Mouse (Mus musculus) limb, embryonic 15.5 days (tissue): ENCODE measurements at regions not wholly inside any gene's neighbourhood (a gene's known extent, or its start where the extent isn't known, plus 50 kb on each side); places are given as distances from the start of the nearest gene placed in this dataset.

Experiments used
- ATAC-seq: fragments of 200-750 bp; cut with Nextera tagmentation; 2 replicates; pipeline ENCODE4 v1.8.0; 2017; ENCODE audit warnings: low read depth, moderate TSS enrichment; ENCODE audit not compliant: insufficient number of reproducible peaks, low FRiP score, low TSS enrichment
- H3K27ac ChIP-seq: fragments of 300-500 bp; sonication (generic); 2 replicates; pipeline ENCODE4 v1.5.1; 2015; ENCODE audit warnings: moderate library complexity, mild to moderate bottlenecking, inconsistent platforms
- H3K27me3 ChIP-seq: fragments of 300-500 bp; sonication (generic); 2 replicates; pipeline ENCODE4 v1.6.1; 2015; ENCODE audit warnings: inconsistent platforms
- H3K36me3 ChIP-seq: fragments of 300-500 bp; sonication (generic); 2 replicates; pipeline ENCODE4 v1.6.1; 2015; ENCODE audit warnings: inconsistent platforms
- H3K4me1 ChIP-seq: fragments of 300-500 bp; sonication (generic); 2 replicates; pipeline ENCODE4 v1.6.1; 2015; ENCODE audit warnings: inconsistent platforms
- H3K4me2 ChIP-seq: fragments of 300-500 bp; sonication (generic); 2 replicates; pipeline ENCODE4 v1.6.1; 2015; ENCODE audit warnings: mild to moderate bottlenecking, inconsistent platforms
- H3K4me3 ChIP-seq: fragments of 300-500 bp; sonication (generic); 2 replicates; pipeline ENCODE4 v1.5.1; 2015; ENCODE audit warnings: mild to moderate bottlenecking, inconsistent platforms
- H3K9ac ChIP-seq: fragments of 300-500 bp; sonication (generic); 2 replicates; pipeline ENCODE4 v1.6.1; 2015; ENCODE audit warnings: inconsistent platforms
- H3K9me3 ChIP-seq: fragments of 300-500 bp; sonication (generic); 2 replicates; pipeline ENCODE4 v1.6.1; 2016; ENCODE audit warnings: inconsistent platforms
- whole genome bisulfite sequencing: fragments of 180-500 bp; shearing (Covaris S2); methylation state at CpG from one replicate; pipeline ENCODE4 v1.1.7; 2015; 5-methylcytosine and 5-hydroxymethylcytosine counted together

- no peak overlapping the region for H3K4me3 ChIP-seq
- no peak overlapping the region for H3K9ac ChIP-seq
- no peaks in the 10 kb centered on the region for H3K9me3 ChIP-seq
- WGBS, result 76% methylated on average over 3 of the region's 3 CpGs
- no peak overlapping the region for H3K4me2 ChIP-seq
- H3K36me3 ChIP-seq, result no peaks in the 10 kb centered on the region
- no peak for ATAC-seq
- peaks cover 9% of the 10 kb centered on the region; the same call in 1 of the 2 replicates for H3K4me1 ChIP-seq
- no peak overlapping the region for H3K27ac ChIP-seq
- H3K27me3 ChIP-seq, result no peaks in the 10 kb centered on the region
Observed at GRCm38 (mm10) chr6:117436851-117437250, 268.5 kb downstream of the Cxcl12 start.

GRCm38 (mm10) chr6:117437411-117438101 is 269.2 kb downstream of the Cxcl12 start:
- no peak for ATAC-seq
- 71% methylated on average over 10 of the region's 10 CpGs for WGBS

GRCm38 (mm10) chr6:117448652-117449051 is 280.3 kb downstream of the Cxcl12 start:
- 52% methylated on average over 3 of the region's 3 CpGs for WGBS
- no peak for ATAC-seq
- no peak overlapping the region for H3K9ac ChIP-seq

More at GRCm38 (mm10) chr6:117437411-117438101, 269.2 kb downstream of the Cxcl12 start:
- Histone ChIP-seq H3K9ac (no peak overlapping the region), H3K4me2 (no peak overlapping the region), H3K27me3 (no peaks in the 10 kb centered on the region), H3K27ac (no peak overlapping the region), H3K36me3 (no peaks in the 10 kb centered on the region), H3K4me3 (no peak overlapping the region), H3K9me3 (no peaks in the 10 kb centered on the region), H3K4me1 (peaks cover 8% of the 10 kb centered on the region; the same call in 1 of the 2 replicates)

GRCm38 (mm10) chr6:117451001-117451400 is 282.7 kb downstream of the Cxcl12 start:
- Histone ChIP-seq H3K27me3 (no peaks in the 10 kb centered on the region), H3K9ac (no peak overlapping the region), H3K27ac (no peak overlapping the region), H3K4me2 (no peak overlapping the region), H3K4me3 (no peak overlapping the region), H3K36me3 (no peaks in the 10 kb centered on the region), H3K4me1 (peaks cover 7% of the 10 kb centered on the region; the same call in 1 of the 2 replicates), H3K9me3 (no peaks in the 10 kb centered on the region)
- 80% methylated on average over 5 of the region's 5 CpGs for WGBS
- no peak for ATAC-seq

More at GRCm38 (mm10) chr6:117448652-117449051, 280.3 kb downstream of the Cxcl12 start:
- no peak overlapping the region for H3K27ac ChIP-seq
- H3K36me3 ChIP-seq, result no peaks in the 10 kb centered on the region
- H3K27me3 ChIP-seq, result no peaks in the 10 kb centered on the region
- H3K4me2 ChIP-seq, result no peak overlapping the region
- H3K4me3 ChIP-seq, result no peak overlapping the region
- no peaks in the 10 kb centered on the region for H3K9me3 ChIP-seq
- peaks cover 7% of the 10 kb centered on the region; the same call in 1 of the 2 replicates for H3K4me1 ChIP-seq

GRCm38 (mm10) chr6:117460193-117460592 is 291.9 kb downstream of the Cxcl12 start:
- H3K4me2 ChIP-seq, result no peak overlapping the region
- no peak overlapping the region for H3K27ac ChIP-seq
- H3K9me3 ChIP-seq, result no peaks in the 10 kb centered on the region
- ATAC-seq, result no peak
- no peaks in the 10 kb centered on the region for H3K27me3 ChIP-seq
- 41% methylated on average over 5 of the region's 5 CpGs for WGBS
- H3K9ac ChIP-seq, result no peak overlapping the region
- no peak overlapping the region for H3K4me3 ChIP-seq
- H3K4me1 ChIP-seq, result no peaks in the 10 kb centered on the region
- no peaks in the 10 kb centered on the region for H3K36me3 ChIP-seq

GRCm38 (mm10) chr6:117465165-117465564 is 296.8 kb downstream of the Cxcl12 start:
- H3K36me3 ChIP-seq, result no peaks in the 10 kb centered on the region
- H3K4me3 ChIP-seq, result no peak overlapping the region
- WGBS, result 51% methylated on average over 4 of the region's 4 CpGs
- no peaks in the 10 kb centered on the region for H3K9me3 ChIP-seq
- H3K4me2 ChIP-seq, result no peak overlapping the region
- H3K27me3 ChIP-seq, result no peaks in the 10 kb centered on the region
- H3K4me1 ChIP-seq, result 0 out of 2 replicates have a peak, but pooled peaks cover 2% of the 10 kb centered on the region
- no peak for ATAC-seq
- H3K9ac ChIP-seq, result no peak overlapping the region
- H3K27ac ChIP-seq, result no peak overlapping the region

GRCm38 (mm10) chr6:117465606-117466174 is 297.4 kb downstream of the Cxcl12 start:
- Histone ChIP-seq H3K27ac (no peak overlapping the region), H3K36me3 (no peaks in the 10 kb centered on the region), H3K27me3 (no peaks in the 10 kb centered on the region), H3K4me3 (no peak overlapping the region), H3K4me1 (0 out of 2 replicates have a peak, but pooled peaks cover 2% of the 10 kb centered on the region), H3K9ac (no peak overlapping the region), H3K9me3 (no peaks in the 10 kb centered on the region), H3K4me2 (no peak overlapping the region)
- no peak for ATAC-seq
- WGBS, result 27% methylated on average over 5 of the region's 5 CpGs

GRCm38 (mm10) chr6:117479376-117479775 is 311.0 kb downstream of the Cxcl12 start:
- 28% methylated on average over 2 of the region's 2 CpGs for WGBS
- no peak overlapping the region for H3K27ac ChIP-seq
- H3K4me2 ChIP-seq, result no peak overlapping the region
- H3K9ac ChIP-seq, result no peak overlapping the region
- no peak for ATAC-seq
- no peaks in the 10 kb centered on the region for H3K9me3 ChIP-seq
- no peaks in the 10 kb centered on the region for H3K27me3 ChIP-seq
- H3K4me1 ChIP-seq, result 0 out of 2 replicates have a peak, but pooled peaks cover 3% of the 10 kb centered on the region
- H3K36me3 ChIP-seq, result no peaks in the 10 kb centered on the region
- no peak overlapping the region for H3K4me3 ChIP-seq

- H3K27me3 ChIP-seq, result no peaks in the 10 kb centered on the region
- no peak overlapping the region for H3K9ac ChIP-seq
- no peak for ATAC-seq
- no peaks in the 10 kb centered on the region for H3K36me3 ChIP-seq
- H3K27ac ChIP-seq, result no peak overlapping the region
- H3K4me2 ChIP-seq, result no peak overlapping the region
- WGBS, result 88% methylated on average over 2 of the region's 2 CpGs
- no peaks in the 10 kb centered on the region for H3K9me3 ChIP-seq
- H3K4me3 ChIP-seq, result no peak overlapping the region
- 0 out of 2 replicates have a peak, but pooled peaks cover 3% of the 10 kb centered on the region for H3K4me1 ChIP-seq
Observed at GRCm38 (mm10) chr6:117480396-117480795, 312.1 kb downstream of the Cxcl12 start.

GRCm38 (mm10) chr6:117489161-117489560 is 320.8 kb downstream of the Cxcl12 start:
- H3K9ac ChIP-seq, result no peak overlapping the region
- H3K4me3 ChIP-seq, result no peak overlapping the region
- H3K27ac ChIP-seq, result no peak overlapping the region
- no peaks in the 10 kb centered on the region for H3K36me3 ChIP-seq
- no peak overlapping the region for H3K4me2 ChIP-seq
- no peaks in the 10 kb centered on the region for H3K4me1 ChIP-seq
- H3K9me3 ChIP-seq, result no peaks in the 10 kb centered on the region
- no peak for ATAC-seq
- 80% methylated on average over 4 of the region's 4 CpGs for WGBS
- no peaks in the 10 kb centered on the region for H3K27me3 ChIP-seq

- Histone ChIP-seq H3K4me1 (no peaks in the 10 kb centered on the region), H3K9ac (no peak overlapping the region), H3K27me3 (no peaks in the 10 kb centered on the region), H3K4me2 (no peak overlapping the region), H3K36me3 (no peaks in the 10 kb centered on the region), H3K9me3 (no peaks in the 10 kb centered on the region), H3K4me3 (no peak overlapping the region), H3K27ac (no peak overlapping the region)
- no peak for ATAC-seq
- WGBS, result 82% methylated on average over 3 of the region's 3 CpGs
Observed at GRCm38 (mm10) chr6:117489761-117490396, 321.5 kb downstream of the Cxcl12 start.

GRCm38 (mm10) chr6:117494971-117495370 is 326.6 kb downstream of the Cxcl12 start:
- H3K9me3 ChIP-seq, result no peaks in the 10 kb centered on the region
- H3K36me3 ChIP-seq, result no peaks in the 10 kb centered on the region
- no peak for ATAC-seq
- H3K9ac ChIP-seq, result no peak overlapping the region
- WGBS, result 78% methylated on average over 1 of the region's 1 CpGs
- H3K4me3 ChIP-seq, result no peak overlapping the region
- no peaks in the 10 kb centered on the region for H3K4me1 ChIP-seq
- no peaks in the 10 kb centered on the region for H3K27me3 ChIP-seq
- H3K4me2 ChIP-seq, result no peak overlapping the region
- no peak overlapping the region for H3K27ac ChIP-seq
